Mouse (Mus musculus) liver, adult 10 weeks (tissue): ENCODE measurements around the gene Ap1m1. TPM values are rescaled to one million over a fixed set of nuclear protein-coding genes. Genes with fewer than 3 reads are reported as not detected.

ENCODE experiments used
- polyA plus RNA-seq: library from polyadenylated mRNA; stranded (reverse); fragments of 350-450 nt; fragmentation: Illumina TruSeq; extraction: RNeasy Lipid Tissue Mini Kit (QIAGEN cat#74804); gene quantifications from one replicate; pipeline ENCODE4 v1.2.3, GENCODE M21; 2014; ENCODE audit warnings: low read depth, low replicate concordance

Gene Ap1m1
- polyA plus RNA-seq: 11.5 TPM

GRCm38 (mm10) chr8:72239499-72240402 is at the start of gene Ap1m1:
Ap1m1 (plus strand) TSS chr8:72240018.

GRCm38 (mm10) chr8:72212751-72213150 is 27.1 kb upstream of the Ap1m1 start, which contains the start of gene Cib3:
Cib3 (minus strand) TSS chr8:72212837.

GRCm38 (mm10) chr8:72213536-72213935 is 26.3 kb upstream of the Ap1m1 start, which contains the start of gene Gm11034:
Gm11034 (minus strand) TSS chr8:72213636.

GRCm38 (mm10) chr8:72219541-72220363 is 20.1 kb upstream of the Ap1m1 start, which contains the start of gene Fam32a:
Fam32a (plus strand) TSS chr8:72219730.

GRCm38 (mm10) chr8:72305210-72305905 is 65.5 kb downstream of the Ap1m1 start, which contains the start of gene Gm10282:
Gm10282 (minus strand) TSS chr8:72305260.

Other genes with a start within 250 kb of the Ap1m1 start
- not detected for gene Cyp4f18, start 230.4 kb upstream of the Ap1m1 start, polyA plus RNA-seq
- not detected for gene Olfr372, start 198.8 kb upstream of the Ap1m1 start, polyA plus RNA-seq
- gene Olfr373, start 156.8 kb upstream of the Ap1m1 start, polyA plus RNA-seq: not detected
- not detected for gene Olfr374, start 133.0 kb upstream of the Ap1m1 start, polyA plus RNA-seq
- gene Tpm4, start 105.0 kb upstream of the Ap1m1 start, polyA plus RNA-seq: 41.8 TPM
- gene Rab8a, start 78.8 kb upstream of the Ap1m1 start, polyA plus RNA-seq: 48.6 TPM
- not detected for gene Hsh2d, start 50.4 kb upstream of the Ap1m1 start, polyA plus RNA-seq
- 2.5 TPM for gene Cib3, start 27.2 kb upstream of the Ap1m1 start, polyA plus RNA-seq
- not detected for gene Gm11034, start 26.4 kb upstream of the Ap1m1 start, polyA plus RNA-seq
- 15.1 TPM for gene Fam32a, start 20.3 kb upstream of the Ap1m1 start, polyA plus RNA-seq
- not detected for gene Gm10282, start 65.2 kb downstream of the Ap1m1 start, polyA plus RNA-seq
- 2.3 TPM for gene Klf2, start 79.0 kb downstream of the Ap1m1 start, polyA plus RNA-seq
- gene Eps15l1, start 181.4 kb downstream of the Ap1m1 start, polyA plus RNA-seq: 11.4 TPM
- 2.2 TPM for gene Calr3, start 203.9 kb downstream of the Ap1m1 start, polyA plus RNA-seq
- gene 1700030K09Rik, start 203.9 kb downstream of the Ap1m1 start, polyA plus RNA-seq: 0.26 TPM
- gene Cherp, start 235.2 kb downstream of the Ap1m1 start, polyA plus RNA-seq: 3.3 TPM